Mouse (Mus musculus) neural tube, embryonic 13.5 days (tissue): Measurements from ENCODE around the gene Boc. TPM values are rescaled to one million over a fixed set of nuclear protein-coding genes. Genes with fewer than 3 reads are reported as not detected.

Experiments used
- ATAC-seq: fragments of 200-750 bp; cut with Nextera tagmentation; 2 replicates; pipeline ENCODE4 v1.8.0; 2017; ENCODE audit warnings: low read depth, mild to moderate bottlenecking, moderate TSS enrichment, moderate library complexity
- H3K27ac ChIP-seq: fragments of 300-500 bp; sonication (generic); replicated peaks from 2 replicates; pipeline ENCODE4 v1.5.1; 2015; ENCODE audit warnings: moderate library complexity, mild to moderate bottlenecking, inconsistent platforms
- H3K27me3 ChIP-seq: fragments of 300-500 bp; sonication (generic); 2 replicates; pipeline ENCODE4 v1.6.1; 2015; ENCODE audit warnings: mild to moderate bottlenecking, inconsistent platforms
- H3K36me3 ChIP-seq: fragments of 300-500 bp; sonication (generic); 2 replicates; pipeline ENCODE4 v1.6.1; 2015; ENCODE audit warnings: mild to moderate bottlenecking, inconsistent platforms
- H3K4me1 ChIP-seq: fragments of 300-500 bp; sonication (generic); replicated peaks from 2 replicates; pipeline ENCODE4 v1.6.1; 2015; ENCODE audit warnings: inconsistent platforms
- H3K4me2 ChIP-seq: fragments of 300-500 bp; sonication (generic); 2 replicates; pipeline ENCODE4 v1.6.1; 2015; ENCODE audit warnings: inconsistent platforms, mild to moderate bottlenecking, moderate library complexity
- H3K4me3 ChIP-seq: fragments of 300-500 bp; sonication (generic); 2 replicates; pipeline ENCODE4 v1.5.1; 2015; ENCODE audit warnings: mild to moderate bottlenecking, inconsistent platforms
- H3K9ac ChIP-seq: fragments of 300-500 bp; sonication (generic); 2 replicates; pipeline ENCODE4 v1.6.1; 2015; ENCODE audit warnings: moderate library complexity, mild to moderate bottlenecking, inconsistent platforms
- H3K9me3 ChIP-seq: fragments of 300-500 bp; sonication (generic); 2 replicates; pipeline ENCODE4 v1.6.1; 2016; ENCODE audit warnings: inconsistent platforms
- WGBS: fragments of 180-500 bp; shearing (Covaris S2); methylation state at CpG from one replicate; pipeline ENCODE4 v1.1.7; 2015; 5-methylcytosine and 5-hydroxymethylcytosine counted together
- polyA plus RNA-seq: library from polyadenylated mRNA; unstranded; fragments of >200 nt; fragmentation: Nextera tagmentation; extraction: Ambion mirVana; gene quantifications from 2 replicates; pipeline ENCODE4 v1.2.1, GENCODE M21; 2015

Gene Boc
- polyA plus RNA-seq, 1 experiment from 2014 or later, result 11.5 TPM

- 45% methylated on average over 16 of the region's 16 CpGs for WGBS
- Histone ChIP-seq H3K9ac (no peak overlapping the region), H3K27me3 (no peaks in the 10 kb centered on the region), H3K4me3 (no peak overlapping the region), H3K27ac (0 out of 2 replicates have a peak overlapping the region, but pooled peaks have one; percentile 55), H3K4me2 (peak overlapping the region; percentile 3; the same call in 1 of the 2 replicates), H3K4me1 (peaks cover 85% of the 10 kb centered on the region), H3K36me3 (no peaks in the 10 kb centered on the region), H3K9me3 (no peaks in the 10 kb centered on the region)
- ATAC-seq, result peak; percentile 41
Measured at GRCm38 (mm10) chr16:44538401-44539395, 20.0 kb downstream of the Boc start.

GRCm38 (mm10) chr16:44534122-44534521 lies 24.6 kb downstream of the Boc start:
- Histone ChIP-seq H3K4me3 (no peak overlapping the region), H3K27ac (peak overlapping the region; percentile 54; the same call in 1 of the 2 replicates), H3K36me3 (no peaks in the 10 kb centered on the region), H3K4me2 (no peak overlapping the region), H3K27me3 (no peaks in the 10 kb centered on the region), H3K4me1 (peaks cover 91% of the 10 kb centered on the region), H3K9ac (no peak overlapping the region), H3K9me3 (no peaks in the 10 kb centered on the region)
- no peak for ATAC-seq
- 18% methylated on average over 7 of the region's 7 CpGs for WGBS

GRCm38 (mm10) chr16:44533522-44533921 lies 25.2 kb downstream of the Boc start:
- Histone ChIP-seq H3K27ac (peak overlapping the region; percentile 54), H3K4me2 (peak overlapping the region; percentile 25)
- 53% methylated on average over 8 of the region's 8 CpGs for WGBS

GRCm38 (mm10) chr16:44532851-44533250 lies 25.8 kb downstream of the Boc start:
- H3K36me3 ChIP-seq, result no peaks in the 10 kb centered on the region
- WGBS, result 49% methylated on average over 16 of the region's 16 CpGs
- no peak for ATAC-seq
- no peaks in the 10 kb centered on the region for H3K9me3 ChIP-seq
- no peak overlapping the region for H3K4me3 ChIP-seq
- peak overlapping the region; percentile 54; the same call in 1 of the 2 replicates for H3K27ac ChIP-seq
- H3K9ac ChIP-seq, result no peak overlapping the region
- peaks cover 89% of the 10 kb centered on the region for H3K4me1 ChIP-seq
- no peaks in the 10 kb centered on the region for H3K27me3 ChIP-seq
- peak overlapping the region; percentile 25 for H3K4me2 ChIP-seq

More at GRCm38 (mm10) chr16:44533522-44533921, 25.2 kb downstream of the Boc start:
- H3K9ac ChIP-seq, result no peak overlapping the region
- no peaks in the 10 kb centered on the region for H3K27me3 ChIP-seq
- peaks cover 91% of the 10 kb centered on the region for H3K4me1 ChIP-seq
- H3K4me3 ChIP-seq, result no peak overlapping the region
- H3K36me3 ChIP-seq, result no peaks in the 10 kb centered on the region
- no peaks in the 10 kb centered on the region for H3K9me3 ChIP-seq
- no peak for ATAC-seq

GRCm38 (mm10) chr16:44531239-44531797 lies 27.4 kb downstream of the Boc start:
- 15% methylated on average over 12 of the region's 12 CpGs for WGBS
- peak overlapping the region; percentile 66 for H3K9ac ChIP-seq

GRCm38 (mm10) chr16:44530829-44531228 lies 27.9 kb downstream of the Boc start:
- Histone ChIP-seq H3K27ac (peak overlapping the region; percentile 91), H3K9me3 (no peaks in the 10 kb centered on the region), H3K4me1 (peaks cover 95% of the 10 kb centered on the region), H3K4me3 (peak overlapping the region; percentile 27), H3K4me2 (peak overlapping the region; percentile 62), H3K9ac (peak overlapping the region; percentile 66), H3K36me3 (no peaks in the 10 kb centered on the region), H3K27me3 (no peaks in the 10 kb centered on the region)
- under 1% methylated on average over 7 of the region's 7 CpGs for WGBS
- peak; percentile 92 for ATAC-seq

More at GRCm38 (mm10) chr16:44531239-44531797, 27.4 kb downstream of the Boc start:
- H3K4me3 ChIP-seq, result peak overlapping the region; percentile 27
- no peaks in the 10 kb centered on the region for H3K36me3 ChIP-seq
- H3K4me1 ChIP-seq, result peaks cover 95% of the 10 kb centered on the region
- H3K9me3 ChIP-seq, result no peaks in the 10 kb centered on the region
- peak overlapping the region; percentile 62 for H3K4me2 ChIP-seq
- ATAC-seq, result peak; percentile 40
- peak overlapping the region; percentile 91 for H3K27ac ChIP-seq
- no peaks in the 10 kb centered on the region for H3K27me3 ChIP-seq

- ATAC-seq, result peak; percentile 51; the same call in 1 of the 2 replicates
- H3K4me3 ChIP-seq, result peak overlapping the region; percentile 27; the same call in 1 of the 2 replicates
- H3K27ac ChIP-seq, result peak overlapping the region; percentile 91
- peaks cover 88% of the 10 kb centered on the region for H3K4me1 ChIP-seq
- no peaks in the 10 kb centered on the region for H3K36me3 ChIP-seq
- no peaks in the 10 kb centered on the region for H3K9me3 ChIP-seq
- H3K9ac ChIP-seq, result peak overlapping the region; percentile 66; the same call in 1 of the 2 replicates
- WGBS, result 8% methylated on average over 9 of the region's 9 CpGs
- peak overlapping the region; percentile 62 for H3K4me2 ChIP-seq
- no peaks in the 10 kb centered on the region for H3K27me3 ChIP-seq
Measured at GRCm38 (mm10) chr16:44530191-44530590, 28.5 kb downstream of the Boc start.

- WGBS, result 14% methylated on average over 8 of the region's 8 CpGs
- H3K27ac ChIP-seq, result peak overlapping the region; percentile 91
Measured at GRCm38 (mm10) chr16:44529691-44530090, 29.0 kb downstream of the Boc start.

GRCm38 (mm10) chr16:44528955-44529354 lies 29.7 kb downstream of the Boc start:
- H3K36me3 ChIP-seq, result no peaks in the 10 kb centered on the region
- peak overlapping the region; percentile 91 for H3K27ac ChIP-seq
- H3K4me3 ChIP-seq, result no peak overlapping the region
- no peaks in the 10 kb centered on the region for H3K9me3 ChIP-seq
- H3K27me3 ChIP-seq, result no peaks in the 10 kb centered on the region
- peaks cover 82% of the 10 kb centered on the region for H3K4me1 ChIP-seq
- H3K9ac ChIP-seq, result no peak overlapping the region
- 83% methylated on average over 7 of the region's 7 CpGs for WGBS
- ATAC-seq, result no peak
- H3K4me2 ChIP-seq, result no peak overlapping the region

More at GRCm38 (mm10) chr16:44529691-44530090, 29.0 kb downstream of the Boc start:
- no peak for ATAC-seq
- Histone ChIP-seq H3K9me3 (no peaks in the 10 kb centered on the region), H3K4me2 (peak overlapping the region; percentile 62), H3K4me3 (no peak overlapping the region), H3K27me3 (no peaks in the 10 kb centered on the region), H3K4me1 (peaks cover 83% of the 10 kb centered on the region), H3K9ac (0 out of 2 replicates have a peak overlapping the region, but pooled peaks have one; percentile 6), H3K36me3 (no peaks in the 10 kb centered on the region)

GRCm38 (mm10) chr16:44527218-44527905 lies 31.3 kb downstream of the Boc start:
- no peak overlapping the region for H3K4me2 ChIP-seq
- no peaks in the 10 kb centered on the region for H3K27me3 ChIP-seq
- H3K36me3 ChIP-seq, result no peaks in the 10 kb centered on the region
- WGBS, result 51% methylated on average over 11 of the region's 11 CpGs
- H3K9ac ChIP-seq, result no peak overlapping the region
- H3K9me3 ChIP-seq, result no peaks in the 10 kb centered on the region
- no peak overlapping the region for H3K4me3 ChIP-seq
- no peak overlapping the region for H3K27ac ChIP-seq
- peaks cover 66% of the 10 kb centered on the region for H3K4me1 ChIP-seq
- ATAC-seq, result no peak

- no peak overlapping the region for H3K4me3 ChIP-seq
- ATAC-seq, result no peak
- peaks cover 61% of the 10 kb centered on the region for H3K4me1 ChIP-seq
- H3K27me3 ChIP-seq, result no peaks in the 10 kb centered on the region
- no peaks in the 10 kb centered on the region for H3K9me3 ChIP-seq
- H3K36me3 ChIP-seq, result no peaks in the 10 kb centered on the region
- peak overlapping the region; percentile 46 for H3K4me2 ChIP-seq
- WGBS, result 7% methylated on average over 12 of the region's 12 CpGs
- H3K27ac ChIP-seq, result peak overlapping the region; percentile 73
- peak overlapping the region; percentile 61 for H3K9ac ChIP-seq
Measured at GRCm38 (mm10) chr16:44526689-44527088, 32.0 kb downstream of the Boc start.
